Mouse (Mus musculus) heart, adult 2 months (tissue): ENCODE measurements at regions not wholly inside any gene's neighbourhood (a gene's known extent, or its start where the extent isn't known, plus 50 kb on each side); places are given as distances from the start of the nearest gene placed in this dataset.

ENCODE experiments used
- DNase-seq, 2 experiments: peaks; one replicate each; pipeline ENCODE4 v3.0.0; 2021
- H3K27ac ChIP-seq: fragments of 200-600 bp; 2 replicates; pipeline ENCODE4 v1.8.1; 2022
- H3K27me3 ChIP-seq: fragments of 200-500 bp; 2 replicates; pipeline ENCODE4 v1.6.1; 2012; ENCODE audit warnings: mild to moderate bottlenecking, low read length, inconsistent platforms, mixed read lengths; ENCODE audit not compliant: control insufficient read depth, insufficient read depth
- H3K36me3 ChIP-seq: fragments of 200-500 bp; 2 replicates; pipeline ENCODE4 v1.6.1; 2012; ENCODE audit warnings: low read length, inconsistent platforms; ENCODE audit not compliant: control insufficient read depth, insufficient read depth
- H3K4me1 ChIP-seq: fragments of 200-500 bp; 2 replicates; pipeline ENCODE4 v1.6.1; 2011; ENCODE audit warnings: low read length; ENCODE audit not compliant: control insufficient read depth, insufficient read depth
- H3K4me3 ChIP-seq: fragments of 200-600 bp; 2 replicates; pipeline ENCODE4 v1.8.1; 2022
- H3K79me2 ChIP-seq: fragments of 200-500 bp; replicated peaks from 2 replicates; pipeline ENCODE4 v1.6.1; 2012; ENCODE audit warnings: mild to moderate bottlenecking, inconsistent platforms, low read length, moderate library complexity, mixed read lengths; ENCODE audit not compliant: control insufficient read depth, insufficient read depth
- H3K9ac ChIP-seq: fragments of 200-500 bp; 2 replicates; pipeline ENCODE4 v1.6.1; 2012; ENCODE audit warnings: low read depth, mild to moderate bottlenecking, control low read depth, inconsistent platforms, low read length, mixed read lengths
- CTCF ChIP-seq: fragments of 200-600 bp; IDR thresholded peaks from 2 replicates; pipeline ENCODE4 v1.8.1; 2022; ENCODE audit warnings: antibody characterized with exemption, mild to moderate bottlenecking, moderate library complexity
- EP300 ChIP-seq: fragments of 200-500 bp; IDR thresholded peaks from 2 replicates; pipeline ENCODE4 v1.6.1; 2011; ENCODE audit warnings: low read depth, low read length, control low read depth; ENCODE audit not compliant: insufficient read depth
- POLR2A ChIP-seq: fragments of 200-500 bp; IDR thresholded peaks from 2 replicates; pipeline ENCODE4 v1.6.1; 2011; ENCODE audit warnings: mild to moderate bottlenecking, low read depth, low read length, control low read depth; ENCODE audit not compliant: insufficient read depth
- WGBS: fragments of 180-500 bp; shearing (Covaris S2); methylation state at CpG from one replicate; pipeline ENCODE4 v1.1.7; 2018; 5-methylcytosine and 5-hydroxymethylcytosine counted together
- intact Hi-C: fragments of 180-260 bp; cut with DNase I; formaldehyde crosslinking; loops from one replicate; pipeline ENCODE4 v1.15.1; 2025
- microRNA-seq, 2 experiments: library from miRNA; unstranded; fragments of <30 nt; microRNA quantifications; one replicate each; pipeline ENCODE4 v1.2.0; 2021

GRCm38 (mm10) chr13:107073039-107073620, 51.2 kb upstream of the Kif2a start:
- TF ChIP-seq POLR2A (no peak), EP300 (no peak), CTCF (no peak)
- peak; percentile 18 to 28 for DNase-seq
- no peak overlapping the region; the same call in 1 of the 2 replicates for H3K27ac ChIP-seq
- peak overlapping the region; percentile 16 for H3K9ac ChIP-seq
- intact Hi-C loops, result no loop called here
- H3K36me3 ChIP-seq, result no peaks in the 10 kb centered on the region
- H3K27me3 ChIP-seq, result no peaks in the 10 kb centered on the region
- 13% methylated on average over 14 of the region's 14 CpGs for WGBS
- H3K79me2 ChIP-seq, result no peaks in the 10 kb centered on the region
- 0 out of 2 replicates have a peak overlapping the region, but pooled peaks have one; percentile 7 for H3K4me3 ChIP-seq
- H3K4me1 ChIP-seq, result peaks cover 5% of the 10 kb centered on the region

GRCm38 (mm10) chr13:107072345-107073038, 50.6 kb upstream of the Kif2a start:
- WGBS, result 51% methylated on average over 11 of the region's 11 CpGs
- DNase-seq, result no peak
- TF ChIP-seq CTCF (no peak), EP300 (no peak), POLR2A (no peak)
- Histone ChIP-seq H3K79me2 (no peaks in the 10 kb centered on the region), H3K4me3 (0 out of 2 replicates have a peak overlapping the region, but pooled peaks have one; percentile 7), H3K9ac (0 out of 2 replicates have a peak overlapping the region, but pooled peaks have one; percentile 16), H3K27me3 (no peaks in the 10 kb centered on the region), H3K27ac (no peak overlapping the region; the same call in 1 of the 2 replicates), H3K4me1 (peaks cover 5% of the 10 kb centered on the region), H3K36me3 (no peaks in the 10 kb centered on the region)
- intact Hi-C loops, result no loop called here

Small RNAs in the stretch of these regions (microRNA-seq; reads per million reads assigned to microRNA genes)
- gene Gm22118, result 0 reads per million in 2 experiments
